Mouse (Mus musculus) neural tube, embryonic 14.5 days (tissue): ENCODE measurements around the gene Rft1. TPM values are rescaled to one million over a fixed set of nuclear protein-coding genes. Genes with fewer than 3 reads are reported as not detected.
A peak's percentile ranks its signal among the peaks of the same experiment; 100 is the strongest.

Experiments
- ATAC-seq: fragments of 200-750 bp; cut with Nextera tagmentation; 2 replicates; pipeline ENCODE4 v1.8.0; 2017; ENCODE audit warnings: low read depth, mild to moderate bottlenecking, moderate TSS enrichment, moderate library complexity
- H3K27ac ChIP-seq: fragments of 300-500 bp; sonication (generic); 2 replicates; pipeline ENCODE4 v1.5.1; 2014; ENCODE audit warnings: low read depth, mild to moderate bottlenecking, control low read depth, low read length, moderate library complexity, mixed read lengths
- H3K27me3 ChIP-seq: fragments of 300-500 bp; sonication (generic); 2 replicates; pipeline ENCODE4 v1.6.1; 2014; ENCODE audit warnings: low read length; ENCODE audit not compliant: control insufficient read depth, insufficient read depth
- H3K36me3 ChIP-seq: fragments of 300-500 bp; sonication (generic); 2 replicates; pipeline ENCODE4 v1.6.1; 2014; ENCODE audit warnings: low read length, mixed read lengths; ENCODE audit not compliant: control insufficient read depth, insufficient read depth
- H3K4me1 ChIP-seq: fragments of 300-500 bp; sonication (generic); 2 replicates; pipeline ENCODE4 v1.6.1; 2014; ENCODE audit warnings: low read length; ENCODE audit not compliant: control insufficient read depth, insufficient read depth
- H3K4me2 ChIP-seq: fragments of 300-500 bp; sonication (generic); 2 replicates; pipeline ENCODE4 v1.6.1; 2014; ENCODE audit warnings: mild to moderate bottlenecking, low read depth, low read length, control low read depth
- H3K4me3 ChIP-seq: fragments of 300-500 bp; sonication (generic); 2 replicates; pipeline ENCODE4 v1.5.1; 2014; ENCODE audit warnings: low read depth, low read length, control low read depth, mixed read lengths
- H3K9ac ChIP-seq: fragments of 300-500 bp; sonication (generic); replicated peaks from 2 replicates; pipeline ENCODE4 v1.6.1; 2014; ENCODE audit warnings: low read depth, mild to moderate bottlenecking, control low read depth, low read length, mixed read lengths
- H3K9me3 ChIP-seq: fragments of 300-500 bp; sonication (generic); 2 replicates; pipeline ENCODE4 v1.6.1; 2016; ENCODE audit warnings: low read length; ENCODE audit not compliant: control insufficient read depth
- WGBS: fragments of 180-500 bp; shearing (Covaris S2); extraction: QIAGEN DNeasy Blood & Tissue Kit; methylation state at CpG from one replicate; pipeline ENCODE4 v1.1.7; 2014; 5-methylcytosine and 5-hydroxymethylcytosine counted together
- polyA plus RNA-seq: library from polyadenylated mRNA; unstranded; fragments of >200 nt; fragmentation: Nextera tagmentation; extraction: Ambion mirVana; gene quantifications from 2 replicates; pipeline ENCODE4 v1.2.1, GENCODE M21; 2014

Rft1 gene
- polyA plus RNA-seq, 1 experiment from 2014 or later = 7.6 TPM

- H3K4me3 ChIP-seq = no peak overlapping the region
- H3K27ac ChIP-seq = no peak overlapping the region
- 24% methylated on average over 4 of the region's 4 CpGs for WGBS
- no peaks in the 10 kb centered on the region for H3K27me3 ChIP-seq
- no peak overlapping the region for H3K4me2 ChIP-seq
- ATAC-seq = peak; percentile 62; the same call in 1 of the 2 replicates
- H3K36me3 ChIP-seq = no peaks in the 10 kb centered on the region
- peaks cover 4% of the 10 kb centered on the region; the same call in 1 of the 2 replicates for H3K4me1 ChIP-seq
- no peaks in the 10 kb centered on the region for H3K9me3 ChIP-seq
- H3K9ac ChIP-seq = no peak overlapping the region
These were observed 3.2 kb upstream of the Rft1 start for GRCm38 (mm10) chr14:30650969-30651368.

- Histone ChIP-seq H3K9me3 (no peaks in the 10 kb centered on the region), H3K4me2 (peak overlapping the region; percentile 65), H3K9ac (peak overlapping the region; percentile 95), H3K36me3 (no peaks in the 10 kb centered on the region), H3K27ac (peak overlapping the region; percentile 81), H3K4me3 (peak overlapping the region; percentile 92), H3K27me3 (no peaks in the 10 kb centered on the region), H3K4me1 (peaks cover 4% of the 10 kb centered on the region; the same call in 1 of the 2 replicates)
- no peak for ATAC-seq
- 47% methylated on average over 4 of the region's 4 CpGs for WGBS
These were observed 600 bp downstream of the Rft1 start for GRCm38 (mm10) chr14:30654691-30655228.

GRCm38 (mm10) chr14:30655531-30655930 is 1.4 kb downstream of the Rft1 start:
- Histone ChIP-seq H3K9me3 (no peaks in the 10 kb centered on the region), H3K4me2 (no peak overlapping the region), H3K9ac (no peak overlapping the region), H3K4me1 (peaks cover 4% of the 10 kb centered on the region; the same call in 1 of the 2 replicates), H3K27ac (no peak overlapping the region), H3K4me3 (no peak overlapping the region), H3K27me3 (no peaks in the 10 kb centered on the region), H3K36me3 (no peaks in the 10 kb centered on the region)
- WGBS = 91% methylated on average over 1 of the region's 1 CpGs
- ATAC-seq = no peak

- no peak overlapping the region for H3K27ac ChIP-seq
- H3K4me3 ChIP-seq = no peak overlapping the region
- no peak overlapping the region for H3K9ac ChIP-seq
- H3K36me3 ChIP-seq = peaks cover 17% of the 10 kb centered on the region
- H3K4me2 ChIP-seq = no peak overlapping the region
- no peaks in the 10 kb centered on the region for H3K4me1 ChIP-seq
- no peaks in the 10 kb centered on the region for H3K27me3 ChIP-seq
- no peaks in the 10 kb centered on the region for H3K9me3 ChIP-seq
- WGBS = 79% methylated on average over 3 of the region's 3 CpGs
- ATAC-seq = no peak
These were observed 11.9 kb downstream of the Rft1 start for GRCm38 (mm10) chr14:30666061-30666460.

- ATAC-seq = no peak
- Histone ChIP-seq H3K36me3 (peaks cover 17% of the 10 kb centered on the region), H3K4me1 (no peaks in the 10 kb centered on the region), H3K9me3 (no peaks in the 10 kb centered on the region), H3K4me2 (no peak overlapping the region), H3K9ac (no peak overlapping the region), H3K4me3 (no peak overlapping the region), H3K27ac (no peak overlapping the region), H3K27me3 (no peaks in the 10 kb centered on the region)
- WGBS = 88% methylated on average over 4 of the region's 4 CpGs
These were observed 12.4 kb downstream of the Rft1 start for GRCm38 (mm10) chr14:30666604-30667003.

GRCm38 (mm10) chr14:30670161-30670560 is 16.0 kb downstream of the Rft1 start:
- Histone ChIP-seq H3K4me3 (no peak overlapping the region), H3K9me3 (no peaks in the 10 kb centered on the region), H3K9ac (no peak overlapping the region), H3K27me3 (no peaks in the 10 kb centered on the region), H3K4me2 (no peak overlapping the region), H3K27ac (no peak overlapping the region), H3K4me1 (no peaks in the 10 kb centered on the region), H3K36me3 (peaks cover 12% of the 10 kb centered on the region)
- no peak for ATAC-seq
- WGBS = 98% methylated on average over 6 of the region's 6 CpGs

GRCm38 (mm10) chr14:30671095-30671985 is 17.2 kb downstream of the Rft1 start:
- Histone ChIP-seq H3K27ac (no peak overlapping the region), H3K36me3 (peaks cover 10% of the 10 kb centered on the region; the same call in 1 of the 2 replicates), H3K9ac (no peak overlapping the region), H3K4me1 (no peaks in the 10 kb centered on the region), H3K4me2 (no peak overlapping the region), H3K9me3 (no peaks in the 10 kb centered on the region), H3K27me3 (no peaks in the 10 kb centered on the region), H3K4me3 (no peak overlapping the region)
- WGBS = 75% methylated on average over 15 of the region's 15 CpGs
- 0 out of 2 replicates have a peak, but pooled peaks have one; percentile 21 for ATAC-seq

GRCm38 (mm10) chr14:30671986-30672312 is 17.8 kb downstream of the Rft1 start:
- peak; percentile 91 for ATAC-seq
- Histone ChIP-seq H3K4me1 (no peaks in the 10 kb centered on the region), H3K27ac (no peak overlapping the region), H3K27me3 (no peaks in the 10 kb centered on the region), H3K4me3 (no peak overlapping the region), H3K36me3 (peaks cover 13% of the 10 kb centered on the region), H3K4me2 (no peak overlapping the region), H3K9me3 (no peaks in the 10 kb centered on the region), H3K9ac (no peak overlapping the region)
- WGBS = 8% methylated on average over 3 of the region's 3 CpGs

- WGBS = 79% methylated on average over 6 of the region's 6 CpGs
- Histone ChIP-seq H3K36me3 (peaks cover 26% of the 10 kb centered on the region), H3K9ac (no peak overlapping the region), H3K27ac (no peak overlapping the region), H3K27me3 (no peaks in the 10 kb centered on the region), H3K9me3 (no peaks in the 10 kb centered on the region), H3K4me3 (no peak overlapping the region), H3K4me2 (no peak overlapping the region), H3K4me1 (no peaks in the 10 kb centered on the region)
- no peak for ATAC-seq
These were observed 20.8 kb downstream of the Rft1 start for GRCm38 (mm10) chr14:30674947-30675346.
